Mouse (Mus musculus) neural tube, embryonic 14.5 days (tissue): ENCODE measurements around the gene Mrrf. TPM values are rescaled to one million over a fixed set of nuclear protein-coding genes. Genes with fewer than 3 reads are reported as not detected.
"Not testable (repeated sequence)": the region's sequence is repeated elsewhere in the genome, so short reads cannot be mapped to it uniquely, and the experiment has no call there.

Experiments used
- ATAC-seq: fragments of 200-750 bp; cut with Nextera tagmentation; 2 replicates; pipeline ENCODE4 v1.8.0; 2017; ENCODE audit warnings: low read depth, mild to moderate bottlenecking, moderate TSS enrichment, moderate library complexity
- H3K27ac ChIP-seq: fragments of 300-500 bp; sonication (generic); 2 replicates; pipeline ENCODE4 v1.5.1; 2014; ENCODE audit warnings: low read depth, mild to moderate bottlenecking, control low read depth, low read length, moderate library complexity, mixed read lengths
- H3K27me3 ChIP-seq: fragments of 300-500 bp; sonication (generic); 2 replicates; pipeline ENCODE4 v1.6.1; 2014; ENCODE audit warnings: low read length; ENCODE audit not compliant: control insufficient read depth, insufficient read depth
- H3K36me3 ChIP-seq: fragments of 300-500 bp; sonication (generic); 2 replicates; pipeline ENCODE4 v1.6.1; 2014; ENCODE audit warnings: low read length, mixed read lengths; ENCODE audit not compliant: control insufficient read depth, insufficient read depth
- H3K4me1 ChIP-seq: fragments of 300-500 bp; sonication (generic); 2 replicates; pipeline ENCODE4 v1.6.1; 2014; ENCODE audit warnings: low read length; ENCODE audit not compliant: control insufficient read depth, insufficient read depth
- H3K4me2 ChIP-seq: fragments of 300-500 bp; sonication (generic); 2 replicates; pipeline ENCODE4 v1.6.1; 2014; ENCODE audit warnings: mild to moderate bottlenecking, low read depth, low read length, control low read depth
- H3K4me3 ChIP-seq: fragments of 300-500 bp; sonication (generic); 2 replicates; pipeline ENCODE4 v1.5.1; 2014; ENCODE audit warnings: low read depth, low read length, control low read depth, mixed read lengths
- H3K9ac ChIP-seq: fragments of 300-500 bp; sonication (generic); replicated peaks from 2 replicates; pipeline ENCODE4 v1.6.1; 2014; ENCODE audit warnings: low read depth, mild to moderate bottlenecking, control low read depth, low read length, mixed read lengths
- H3K9me3 ChIP-seq: fragments of 300-500 bp; sonication (generic); 2 replicates; pipeline ENCODE4 v1.6.1; 2016; ENCODE audit warnings: low read length; ENCODE audit not compliant: control insufficient read depth
- WGBS: fragments of 180-500 bp; shearing (Covaris S2); extraction: QIAGEN DNeasy Blood & Tissue Kit; methylation state at CpG from one replicate; pipeline ENCODE4 v1.1.7; 2014; 5-methylcytosine and 5-hydroxymethylcytosine counted together
- polyA plus RNA-seq: library from polyadenylated mRNA; unstranded; fragments of >200 nt; fragmentation: Nextera tagmentation; extraction: Ambion mirVana; gene quantifications from 2 replicates; pipeline ENCODE4 v1.2.1, GENCODE M21; 2014

Mrrf gene
- polyA plus RNA-seq, 1 experiment from 2014 or later: 30.4 TPM

DNA sequence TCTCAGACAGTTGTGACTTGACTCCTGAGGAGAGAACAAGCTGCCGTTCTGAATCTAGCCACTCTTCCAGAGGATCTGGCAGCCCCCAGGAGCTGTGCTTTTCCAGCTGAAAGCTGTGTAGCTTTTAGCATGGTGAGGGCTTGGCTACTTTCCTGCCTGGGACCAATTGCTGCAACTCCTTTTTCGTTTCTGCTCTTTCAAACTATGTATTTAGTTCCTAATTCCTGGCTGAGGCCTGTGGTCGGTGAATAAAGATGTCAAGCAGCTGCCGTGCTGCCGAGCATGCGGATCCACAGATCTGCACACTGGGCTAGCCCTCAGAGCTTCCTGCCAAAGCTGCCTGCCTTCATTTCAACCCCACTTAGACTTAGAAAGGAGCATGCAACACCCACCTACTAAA is 48.7 kb downstream of the Mrrf start:
- Histone ChIP-seq H3K9me3 (no peaks in the 10 kb centered on the region), H3K4me2 (no peak overlapping the region), H3K4me3 (no peak overlapping the region), H3K27ac (no peak overlapping the region), H3K4me1 (no peaks in the 10 kb centered on the region), H3K36me3 (no peaks in the 10 kb centered on the region), H3K9ac (no peak overlapping the region), H3K27me3 (no peaks in the 10 kb centered on the region)
- WGBS: 89% methylated on average over 6 of the region's 6 CpGs
- ATAC-seq: no peak

DNA sequence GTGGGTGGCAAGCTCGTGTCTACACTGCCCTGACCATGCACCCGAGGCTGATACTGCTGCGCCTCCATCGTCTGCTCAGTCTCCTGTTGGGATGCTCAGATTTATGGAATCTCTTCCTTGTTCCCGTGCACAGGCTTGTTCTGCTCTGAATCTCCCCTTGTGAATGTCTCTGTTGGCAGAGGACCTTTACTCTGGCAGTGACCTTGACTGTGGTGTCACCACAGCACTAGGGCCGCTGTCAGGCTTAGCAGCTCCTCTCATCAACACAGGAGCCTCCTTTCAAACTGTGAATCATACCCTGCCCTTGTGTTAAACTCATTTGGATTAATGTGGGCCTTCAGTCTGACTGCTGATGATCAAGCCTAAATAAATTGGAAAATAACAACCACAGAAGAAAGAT is 53.0 kb downstream of the Mrrf start:
- not testable (repeated sequence) for H3K9me3 ChIP-seq, H3K4me3 ChIP-seq, H3K4me1 ChIP-seq, H3K9ac ChIP-seq, H3K27me3 ChIP-seq, H3K4me2 ChIP-seq, H3K27ac ChIP-seq, H3K36me3 ChIP-seq, ATAC-seq
- WGBS: 71% methylated on average over 6 of the region's 6 CpGs

DNA sequence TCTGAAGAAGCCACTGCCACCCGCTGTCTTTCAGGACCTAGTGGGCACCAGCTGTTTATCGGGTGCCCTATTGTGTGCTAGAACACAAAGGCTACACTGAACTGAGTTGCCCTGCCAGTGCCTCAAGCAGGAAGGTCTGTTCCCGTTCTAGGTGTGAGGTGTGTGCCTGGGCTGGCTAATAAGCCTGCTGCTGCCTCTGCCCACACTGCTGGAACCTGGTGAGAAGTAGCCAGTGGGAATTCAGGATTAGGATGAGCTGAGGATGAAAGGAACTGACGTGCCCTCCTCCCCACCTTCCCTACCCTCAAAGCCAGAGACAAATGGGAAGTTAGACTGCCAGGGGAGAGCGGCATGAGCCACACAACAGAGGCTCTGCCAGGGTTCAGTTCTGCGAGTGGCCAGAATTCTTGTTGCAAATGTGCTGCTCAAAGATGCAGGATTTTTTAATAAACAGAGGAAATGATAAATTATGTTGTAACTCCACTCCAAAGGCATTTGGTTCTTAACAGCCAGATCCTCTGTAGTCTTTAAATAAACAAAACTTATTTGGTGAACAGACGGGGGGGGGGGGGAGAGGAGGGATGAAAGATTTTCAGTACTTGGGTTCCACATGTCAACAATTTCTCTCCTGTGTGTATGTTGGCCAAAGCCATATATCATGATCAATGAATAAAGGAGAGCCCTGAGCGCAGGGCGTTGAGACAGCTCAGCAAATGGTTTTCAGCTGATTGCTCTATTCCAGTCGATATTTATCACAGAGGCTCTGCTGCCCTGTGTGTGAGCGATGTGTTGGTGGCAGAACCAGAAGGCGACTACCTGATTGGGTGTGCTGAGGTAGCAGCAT is 55.1 kb downstream of the Mrrf start:
- no peak overlapping the region for H3K27ac ChIP-seq
- no peaks in the 10 kb centered on the region for H3K9me3 ChIP-seq
- no peaks in the 10 kb centered on the region for H3K27me3 ChIP-seq
- no peak overlapping the region for H3K4me3 ChIP-seq
- no peak overlapping the region for H3K9ac ChIP-seq
- no peak overlapping the region for H3K4me2 ChIP-seq
- H3K4me1 ChIP-seq: no peaks in the 10 kb centered on the region
- ATAC-seq: no peak; the same call in 1 of the 2 replicates
- 49% methylated on average over 12 of the region's 12 CpGs for WGBS
- H3K36me3 ChIP-seq: no peaks in the 10 kb centered on the region

DNA sequence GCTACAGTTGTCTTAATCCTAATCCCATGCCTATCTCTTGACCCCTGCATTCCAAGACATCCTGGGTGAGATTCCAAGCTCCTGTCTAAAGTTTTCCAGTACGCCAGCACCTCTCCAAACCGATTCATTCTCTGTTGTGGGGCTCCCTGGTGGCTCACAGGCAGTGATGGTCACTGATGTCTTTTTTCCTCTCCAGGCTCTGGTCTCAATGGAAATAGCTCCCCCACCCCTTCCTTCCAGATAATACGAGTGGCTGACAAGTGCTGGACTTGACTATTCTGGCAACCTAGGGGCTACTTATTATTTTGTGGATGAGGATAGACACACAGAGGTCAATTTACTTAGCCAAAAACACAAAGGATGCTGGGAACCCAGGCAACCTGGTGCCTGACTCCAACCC is 60.8 kb downstream of the Mrrf start:
- H3K27ac ChIP-seq: no peak overlapping the region
- WGBS: 75% methylated on average over 3 of the region's 3 CpGs
- no peak overlapping the region for H3K4me2 ChIP-seq
- no peaks in the 10 kb centered on the region for H3K9me3 ChIP-seq
- no peaks in the 10 kb centered on the region; the same call in 1 of the 2 replicates for H3K4me1 ChIP-seq
- no peak overlapping the region for H3K4me3 ChIP-seq
- H3K27me3 ChIP-seq: peaks cover 14% of the 10 kb centered on the region
- H3K9ac ChIP-seq: no peak overlapping the region
- ATAC-seq: no peak
- H3K36me3 ChIP-seq: no peaks in the 10 kb centered on the region

DNA sequence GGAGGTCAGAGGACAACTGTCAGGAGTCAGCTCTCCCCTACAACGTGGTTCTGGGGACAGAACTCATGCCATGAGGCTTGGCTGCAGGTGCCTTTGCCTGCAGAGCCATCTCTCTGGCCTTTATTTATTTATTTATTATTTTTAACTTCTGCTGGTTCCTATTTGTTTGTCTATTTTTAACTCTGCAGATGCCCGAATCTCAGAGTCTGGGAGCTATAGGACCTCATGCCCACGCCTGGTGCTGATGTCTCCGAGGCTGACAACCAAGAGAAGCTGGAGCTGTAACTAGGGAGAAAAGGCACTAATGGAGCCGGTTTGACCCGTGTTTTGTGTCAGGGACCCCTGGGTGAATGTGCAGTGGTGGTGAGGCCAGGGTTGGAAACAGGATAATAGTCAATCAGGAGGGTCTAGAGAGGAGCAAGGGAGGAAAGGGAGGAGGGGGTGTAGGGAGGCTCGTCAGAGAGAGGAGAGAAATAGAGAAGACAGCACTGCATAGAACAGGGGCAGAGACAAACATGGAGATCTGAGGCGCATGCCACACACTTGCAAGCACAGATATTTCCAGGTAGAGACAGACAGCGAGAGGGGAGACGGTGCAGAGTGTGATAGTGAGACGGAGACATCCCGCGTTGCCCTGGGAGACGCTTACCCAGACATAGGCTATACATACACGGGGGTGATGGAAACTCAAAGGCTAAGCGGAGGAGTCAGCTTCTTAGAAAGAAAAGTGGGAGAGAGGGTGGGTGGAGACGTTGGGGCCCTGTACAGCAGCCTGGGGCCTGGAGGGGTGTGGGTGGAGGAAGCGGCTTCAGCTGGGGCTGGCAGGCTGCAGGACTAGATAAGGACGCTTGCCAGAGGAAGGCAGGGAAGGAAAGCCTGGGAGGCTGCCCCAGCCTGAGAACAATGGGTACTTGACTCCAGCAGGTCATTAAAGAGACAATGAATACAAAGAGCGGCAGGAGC is 62.0 kb downstream of the Mrrf start:
- Histone ChIP-seq H3K4me2 (peak overlapping the region; percentile 26; the same call in 1 of the 2 replicates), H3K9ac (0 out of 2 replicates have a peak overlapping the region, but pooled peaks have one; percentile 17), H3K9me3 (no peaks in the 10 kb centered on the region), H3K36me3 (no peaks in the 10 kb centered on the region), H3K4me3 (no peak overlapping the region), H3K27ac (no peak overlapping the region), H3K27me3 (peaks cover 15% of the 10 kb centered on the region), H3K4me1 (peaks cover 6% of the 10 kb centered on the region)
- 11% methylated on average over 20 of the region's 20 CpGs for WGBS
- ATAC-seq: peak; percentile 65

DNA sequence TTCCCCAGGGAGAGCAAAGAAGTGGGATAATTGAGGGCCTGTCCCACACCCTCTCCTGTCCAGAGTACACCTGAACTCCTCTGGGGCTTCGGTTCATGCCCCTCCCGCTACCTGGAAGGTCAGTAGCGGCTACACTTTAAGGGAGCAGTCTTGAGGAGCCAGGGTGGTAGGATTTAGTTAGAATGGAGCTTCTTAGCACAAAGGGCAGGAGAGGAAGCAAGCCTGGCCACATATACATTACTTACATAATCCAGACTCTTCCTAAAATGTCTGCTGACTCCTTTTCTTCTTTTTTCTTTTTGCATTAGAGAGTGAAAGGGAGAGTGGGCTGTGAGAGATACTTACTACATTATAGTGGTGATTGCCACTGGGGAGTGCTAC is 62.7 kb downstream of the Mrrf start:
- 0 out of 2 replicates have a peak overlapping the region, but pooled peaks have one; percentile 17 for H3K9ac ChIP-seq
- WGBS: 9% methylated on average over 3 of the region's 3 CpGs
- H3K27me3 ChIP-seq: peaks cover 15% of the 10 kb centered on the region
- ATAC-seq: no peak
- no peaks in the 10 kb centered on the region for H3K9me3 ChIP-seq
- H3K27ac ChIP-seq: no peak overlapping the region
- peak overlapping the region; percentile 26; the same call in 1 of the 2 replicates for H3K4me2 ChIP-seq
- no peaks in the 10 kb centered on the region for H3K36me3 ChIP-seq
- H3K4me1 ChIP-seq: peaks cover 11% of the 10 kb centered on the region
- H3K4me3 ChIP-seq: no peak overlapping the region

DNA sequence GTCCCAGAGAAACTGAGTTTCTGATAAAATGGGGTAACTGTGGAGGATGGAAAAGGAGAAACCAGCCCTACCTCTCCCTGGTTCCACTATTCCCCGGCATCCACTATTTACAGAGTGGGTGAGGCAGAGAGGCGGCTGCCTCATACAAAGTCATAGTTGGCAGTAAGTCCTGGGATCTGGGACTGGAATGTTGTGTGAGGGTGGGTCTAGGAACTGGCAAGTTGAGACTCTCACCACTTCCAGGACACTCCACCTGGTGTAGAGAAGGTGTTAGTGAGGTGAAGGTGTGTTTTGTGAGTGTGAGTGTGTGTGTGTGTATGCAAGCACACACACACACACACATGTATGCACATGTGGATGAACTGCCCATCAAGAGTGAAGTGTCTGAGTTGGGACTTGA is 64.6 kb downstream of the Mrrf start:
- Histone ChIP-seq H3K9ac (no peak overlapping the region), H3K27me3 (peaks cover 15% of the 10 kb centered on the region), H3K4me3 (no peak overlapping the region), H3K9me3 (no peaks in the 10 kb centered on the region), H3K36me3 (no peaks in the 10 kb centered on the region), H3K27ac (no peak overlapping the region), H3K4me2 (no peak overlapping the region), H3K4me1 (peaks cover 11% of the 10 kb centered on the region)
- ATAC-seq: no peak
- WGBS: 88% methylated on average over 2 of the region's 2 CpGs

DNA sequence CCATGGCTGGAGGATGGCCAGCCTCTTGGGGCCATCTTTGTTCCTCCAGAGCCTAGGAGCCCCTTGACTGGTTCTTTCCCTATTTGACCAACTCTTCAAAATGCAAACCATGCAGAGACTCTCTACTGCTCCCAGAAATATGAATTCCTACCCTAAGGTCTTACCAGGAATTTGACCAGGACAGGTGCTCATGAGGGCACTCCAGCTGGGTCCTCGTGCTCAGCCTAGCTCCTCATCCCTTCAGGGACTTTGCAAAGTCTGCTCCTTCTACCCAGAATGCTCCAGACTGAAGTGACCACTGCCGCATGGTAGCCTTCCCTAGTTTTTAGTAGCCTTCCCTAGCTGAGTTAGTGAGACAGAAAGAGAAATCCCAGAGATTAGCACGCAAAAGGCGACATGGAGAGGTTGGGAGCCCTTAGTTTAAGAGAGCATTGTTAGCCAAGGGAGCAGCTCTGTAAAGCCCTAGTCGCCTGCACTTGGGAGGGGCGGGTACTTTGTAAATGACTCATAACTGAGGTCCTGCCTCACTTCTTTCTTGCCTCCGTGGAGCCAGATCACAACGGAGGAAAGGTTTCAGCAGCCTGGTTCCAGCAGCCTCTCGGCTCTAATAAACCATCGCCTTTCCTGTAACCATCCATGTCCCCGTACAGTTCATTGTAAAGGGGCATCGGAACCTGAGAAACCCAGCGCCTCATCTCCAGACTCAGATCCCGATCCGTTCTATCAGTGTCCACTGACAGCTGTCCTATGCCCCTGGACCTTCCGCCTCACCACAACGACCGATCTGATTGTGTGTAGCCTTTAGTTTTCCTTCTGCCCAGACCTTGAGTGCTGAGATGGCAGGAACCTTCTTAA is 65.8 kb downstream of the Mrrf start:
- Histone ChIP-seq H3K27ac (no peak overlapping the region), H3K27me3 (peaks cover 15% of the 10 kb centered on the region), H3K4me3 (no peak overlapping the region), H3K4me1 (peaks cover 11% of the 10 kb centered on the region), H3K36me3 (no peaks in the 10 kb centered on the region), H3K9me3 (no peaks in the 10 kb centered on the region), H3K4me2 (peak overlapping the region; percentile 83), H3K9ac (peak overlapping the region; percentile 37; the same call in 1 of the 2 replicates)
- no peak for ATAC-seq
- 23% methylated on average over 18 of the region's 18 CpGs for WGBS
